Mouse (Mus musculus) retina, adult 2 months (tissue): ENCODE measurements around the gene Lrmda.

Source experiments
- DNase-seq: peaks from one replicate; pipeline ENCODE4 v3.0.0-alpha.2; 2012; ENCODE audit warnings: low read depth, low spot score

The Lrmda gene

GRCm38 (mm10) chr14:22228253-22228968 is 208.9 kb downstream of the Lrmda start:
- DNase-seq = no peak

GRCm38 (mm10) chr14:22240315-22240714 is 220.8 kb downstream of the Lrmda start:
- DNase-seq = no peak

GRCm38 (mm10) chr14:22255458-22255857 is 235.9 kb downstream of the Lrmda start:
- DNase-seq = no peak

GRCm38 (mm10) chr14:22256274-22256673 is 236.8 kb downstream of the Lrmda start:
- no peak for DNase-seq

GRCm38 (mm10) chr14:22259376-22260032 is 240.0 kb downstream of the Lrmda start:
- no peak for DNase-seq

GRCm38 (mm10) chr14:22260033-22260419 is 240.5 kb downstream of the Lrmda start:
- DNase-seq = no peak

GRCm38 (mm10) chr14:22265229-22265905 is 245.9 kb downstream of the Lrmda start:
- no peak for DNase-seq

GRCm38 (mm10) chr14:22269812-22270211 is 250.3 kb downstream of the Lrmda start:
- no peak for DNase-seq

- no peak for DNase-seq
These were observed 258.5 kb downstream of the Lrmda start for GRCm38 (mm10) chr14:22278053-22278452.

GRCm38 (mm10) chr14:22279591-22279990 is 260.1 kb downstream of the Lrmda start:
- DNase-seq = no peak

GRCm38 (mm10) chr14:22281630-22282029 is 262.1 kb downstream of the Lrmda start:
- no peak for DNase-seq

- DNase-seq = no peak
These were observed 263.3 kb downstream of the Lrmda start for GRCm38 (mm10) chr14:22282847-22283246.

- no peak for DNase-seq
These were observed 264.2 kb downstream of the Lrmda start for GRCm38 (mm10) chr14:22283722-22284121.

- no peak for DNase-seq
These were observed 265.5 kb downstream of the Lrmda start for GRCm38 (mm10) chr14:22284823-22285517.

- DNase-seq = no peak
These were observed 266.3 kb downstream of the Lrmda start for GRCm38 (mm10) chr14:22285826-22286225.

GRCm38 (mm10) chr14:22288179-22288578 is 268.7 kb downstream of the Lrmda start:
- DNase-seq = no peak

GRCm38 (mm10) chr14:22289380-22289922 is 269.9 kb downstream of the Lrmda start:
- DNase-seq = no peak

GRCm38 (mm10) chr14:22294371-22294770 is 274.9 kb downstream of the Lrmda start:
- DNase-seq = no peak

GRCm38 (mm10) chr14:22296655-22297239 is 277.2 kb downstream of the Lrmda start:
- no peak for DNase-seq

GRCm38 (mm10) chr14:22306759-22307158 is 287.2 kb downstream of the Lrmda start:
- DNase-seq = no peak

GRCm38 (mm10) chr14:22308059-22308458 is 288.5 kb downstream of the Lrmda start:
- no peak for DNase-seq
